Mouse (Mus musculus): ENCODE measurements around the gene Igsf21. TPM values are rescaled to one million over a fixed set of nuclear protein-coding genes. Genes with fewer than 3 reads are reported as not detected.

Igsf21 gene
- total RNA-seq, 4 experiments from 2014 or later: 34.4 to 42.1 (median 38.2) TPM

GRCm38 (mm10) chr4:140060251-140060650 is 186.3 kb downstream of the Igsf21 start:
- DNase-seq (ENCODE audit: low spot score in 2 of 2): no peak

DNA sequence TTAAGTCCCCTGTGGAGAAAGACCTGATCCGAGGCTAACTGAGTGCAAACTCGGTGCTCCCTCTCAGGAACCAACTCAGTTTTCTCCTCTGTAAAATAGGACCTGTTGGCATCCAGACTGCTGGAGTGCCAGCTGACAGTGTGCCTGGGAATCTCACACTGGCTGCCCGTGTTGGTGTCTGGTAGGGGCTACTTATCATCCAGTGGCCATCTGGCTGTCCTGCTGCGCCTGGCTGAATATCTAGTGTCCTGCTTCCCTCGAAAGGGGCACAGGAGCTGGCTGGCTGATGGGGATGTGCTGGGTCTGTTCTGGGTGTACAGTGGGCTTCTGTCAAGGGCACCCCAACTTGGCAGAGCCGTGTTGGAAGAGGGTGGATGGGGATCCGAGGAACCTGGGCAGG is 193.5 kb downstream of the Igsf21 start:
- no peak for DNase-seq (ENCODE audit: low spot score in 2 of 2)

DNA sequence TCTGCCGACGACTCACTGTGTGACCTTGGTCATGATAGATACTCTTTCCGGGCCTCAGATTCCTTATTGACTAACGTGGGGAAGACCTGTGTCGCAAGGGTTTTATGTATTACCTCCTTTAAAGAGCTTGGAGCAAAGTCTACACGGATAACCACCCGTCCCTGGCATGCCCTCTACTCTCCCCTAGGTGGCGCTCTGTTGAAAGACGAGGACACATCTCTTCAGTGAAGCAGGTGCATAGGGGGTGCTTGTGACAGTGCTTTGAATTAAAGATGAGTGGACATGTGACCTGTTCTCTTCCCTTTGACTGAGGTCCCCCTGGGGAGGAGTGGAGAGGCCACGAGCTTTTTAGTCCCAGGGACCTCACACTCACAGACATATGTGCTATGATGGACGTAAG is 194.0 kb downstream of the Igsf21 start:
- no peak for DNase-seq (ENCODE audit: low spot score in 2 of 2)

- DNase-seq (ENCODE audit: low spot score in 2 of 2): no peak
These were observed 198.7 kb downstream of the Igsf21 start for GRCm38 (mm10) chr4:140047807-140048362.

DNA sequence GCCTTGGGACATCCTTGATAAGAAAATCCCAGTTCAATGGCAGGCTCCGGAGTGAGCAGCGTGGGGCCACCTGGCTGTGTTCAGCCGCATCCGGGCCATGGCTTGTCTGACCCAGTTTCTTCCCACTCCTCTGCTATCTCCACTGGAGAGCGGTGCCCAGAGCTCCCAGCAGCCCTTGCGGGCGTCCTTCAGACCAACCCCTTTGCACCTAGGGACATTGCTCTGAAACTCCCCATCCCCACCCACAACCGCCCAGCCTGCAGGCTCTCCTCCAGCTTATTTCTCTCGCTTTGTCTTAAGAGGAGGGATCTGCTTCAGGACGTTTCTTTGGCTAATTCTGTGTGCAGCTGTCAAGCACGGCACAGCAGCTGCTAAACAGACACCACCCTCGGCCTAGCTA is 202.6 kb downstream of the Igsf21 start:
- no peak for DNase-seq (ENCODE audit: low spot score in 2 of 2)

- DNase-seq (ENCODE audit: low spot score in 2 of 2): no peak
These were observed 207.8 kb downstream of the Igsf21 start for GRCm38 (mm10) chr4:140038586-140039411.

DNA sequence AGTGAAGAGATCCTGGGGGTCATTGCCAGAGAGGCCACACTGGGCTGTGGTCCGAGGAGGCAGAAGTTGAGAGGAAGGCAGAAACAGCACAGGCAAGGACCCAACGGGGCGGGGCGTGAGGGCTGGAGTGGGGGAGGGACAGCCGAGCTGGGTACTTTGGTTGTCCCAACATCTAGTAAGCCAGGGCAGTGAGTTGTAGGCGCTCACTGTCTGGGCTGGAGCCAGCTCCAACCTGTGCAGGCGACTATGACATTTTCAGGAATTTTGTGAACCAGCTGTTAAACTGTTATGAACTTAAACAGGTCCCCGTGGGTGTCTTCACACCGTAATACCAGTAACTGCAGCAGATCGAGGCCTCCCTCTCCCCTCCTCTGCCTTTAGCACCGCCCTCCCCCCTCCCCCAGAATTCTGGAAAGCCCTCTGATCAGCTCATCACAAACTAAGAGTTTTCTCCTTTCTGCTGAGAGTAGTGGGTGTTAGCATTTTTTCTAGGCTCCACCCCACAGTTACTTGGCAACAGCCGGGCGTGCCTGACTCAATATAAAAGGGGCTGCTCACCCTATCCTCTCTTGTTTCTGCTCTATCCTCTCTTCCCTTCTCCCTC is 208.7 kb downstream of the Igsf21 start:
- peak; percentile 53 to 60 for DNase-seq (ENCODE audit: low spot score in 2 of 2)

GRCm38 (mm10) chr4:140035232-140035631 is 211.4 kb downstream of the Igsf21 start:
- peak in 1 of 2 experiments; percentile 26 for DNase-seq (ENCODE audit: low spot score in 2 of 2)

DNA sequence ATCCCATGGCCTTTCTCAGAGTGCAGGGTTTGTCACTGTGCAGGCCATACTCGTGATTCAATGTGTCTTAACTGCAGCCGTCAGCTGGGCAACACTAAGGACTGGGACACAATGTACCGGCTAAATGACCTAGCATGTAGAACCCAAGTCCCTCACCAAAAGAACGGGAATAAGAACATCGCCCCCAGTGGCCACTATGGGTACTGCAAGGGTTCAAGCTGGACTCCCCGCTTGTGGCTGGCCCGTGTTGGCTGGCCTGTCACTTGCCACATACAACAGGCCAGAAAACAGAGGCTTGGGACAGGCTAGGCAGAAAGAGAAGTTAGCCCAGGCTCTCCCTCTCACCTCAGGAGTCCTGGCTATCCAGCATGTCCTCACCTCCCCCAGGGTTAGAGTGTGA is 213.2 kb downstream of the Igsf21 start:
- DNase-seq (ENCODE audit: low spot score in 2 of 2): peak in 1 of 2 experiments; percentile 59

- peak in 1 of 2 experiments; percentile 55 for DNase-seq (ENCODE audit: low spot score in 2 of 2)
These were observed 216.2 kb downstream of the Igsf21 start for GRCm38 (mm10) chr4:140030415-140030814.

- DNase-seq (ENCODE audit: low spot score in 2 of 2): peak in 1 of 2 experiments; percentile 23
These were observed 216.6 kb downstream of the Igsf21 start for GRCm38 (mm10) chr4:140030040-140030386.

GRCm38 (mm10) chr4:140029324-140030039 is 217.1 kb downstream of the Igsf21 start:
- no peak for DNase-seq (ENCODE audit: low spot score in 2 of 2)

DNA sequence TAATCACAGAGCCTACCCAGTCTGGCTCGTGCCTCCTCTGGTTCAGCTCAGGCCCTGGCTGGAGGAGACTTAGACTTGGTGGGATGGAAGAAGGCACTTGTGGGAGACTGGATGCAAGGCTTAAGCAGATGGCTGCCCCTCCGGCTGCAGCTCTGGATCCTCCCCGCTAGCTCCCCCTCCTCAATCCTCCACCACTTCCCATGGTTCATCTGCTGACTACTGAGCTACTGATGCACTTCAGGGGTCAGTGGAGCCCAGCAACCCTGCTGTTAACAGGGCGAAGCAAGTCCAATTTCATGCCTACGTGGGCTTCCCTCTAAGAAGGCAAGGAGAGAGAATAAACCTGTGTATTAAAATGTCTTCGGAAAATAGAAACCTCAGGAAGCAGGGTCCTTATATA is 222.8 kb downstream of the Igsf21 start:
- no peak for DNase-seq (ENCODE audit: low spot score in 2 of 2)

- no peak for DNase-seq (ENCODE audit: low spot score in 2 of 2)
These were observed 230.7 kb downstream of the Igsf21 start for GRCm38 (mm10) chr4:140015916-140016315.

GRCm38 (mm10) chr4:140010728-140011470 is 235.7 kb downstream of the Igsf21 start:
- no peak for DNase-seq (ENCODE audit: low spot score in 2 of 2)

- DNase-seq (ENCODE audit: low spot score in 2 of 2): no peak
These were observed 241.7 kb downstream of the Igsf21 start for GRCm38 (mm10) chr4:140004932-140005331.

- DNase-seq (ENCODE audit: low spot score in 2 of 2): peak; percentile 44 to 60
These were observed 242.4 kb downstream of the Igsf21 start for GRCm38 (mm10) chr4:140004170-140004569.

- DNase-seq (ENCODE audit: low spot score in 2 of 2): no peak
These were observed 244.5 kb downstream of the Igsf21 start for GRCm38 (mm10) chr4:140002069-140002468.

DNA sequence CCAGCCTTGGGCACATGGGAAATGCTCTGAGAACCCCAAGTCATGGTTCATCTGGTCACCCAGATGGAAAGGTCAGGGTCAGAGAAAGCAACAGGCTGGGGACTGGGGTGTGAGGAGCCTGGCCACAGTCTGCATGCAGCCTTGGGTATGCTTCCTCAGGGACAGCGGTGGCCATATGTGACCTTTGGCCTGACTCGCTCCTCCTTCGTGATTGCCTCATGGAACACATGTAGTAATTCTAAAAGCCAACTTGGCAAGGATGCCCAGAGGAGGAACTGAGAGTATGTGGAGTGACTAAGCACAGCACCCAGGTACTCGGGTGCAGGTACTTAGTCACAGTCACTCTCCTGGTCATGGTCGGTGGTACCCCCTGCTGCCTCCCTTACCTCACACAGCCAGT is 245.7 kb downstream of the Igsf21 start:
- no peak for DNase-seq (ENCODE audit: low spot score in 2 of 2)

DNA sequence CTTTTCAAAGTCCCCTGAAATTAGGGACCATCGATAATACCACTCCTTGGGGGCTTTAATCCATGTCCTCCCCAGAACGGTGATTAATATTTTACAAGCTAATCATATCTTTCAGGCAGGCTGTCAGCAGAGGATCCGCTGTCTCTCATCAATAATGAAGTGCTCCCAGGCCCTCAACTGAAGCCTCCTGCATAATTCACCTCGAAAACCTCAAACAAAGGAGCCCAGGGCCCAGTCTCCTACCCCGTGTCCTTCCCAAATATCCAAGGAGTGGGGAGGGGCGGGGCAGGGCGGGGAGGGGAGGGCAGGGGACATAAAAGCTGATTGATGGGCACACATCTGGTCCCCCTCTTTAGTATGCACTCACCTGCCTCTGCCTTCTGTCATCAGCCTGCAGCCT is 247.6 kb downstream of the Igsf21 start:
- no peak for DNase-seq (ENCODE audit: low spot score in 2 of 2)

- no peak for DNase-seq (ENCODE audit: low spot score in 2 of 2)
These were observed 250.9 kb downstream of the Igsf21 start for GRCm38 (mm10) chr4:139995659-139996058.
